Mouse (Mus musculus) CD4-positive naive resting alpha-beta T cell, adult 57 days (primary cell): ENCODE data around the gene Vmn1r73. TPM values are rescaled to one million over a fixed set of nuclear protein-coding genes. Genes with fewer than 3 reads are reported as not detected.

ENCODE experiments used
- total RNA-seq: library from RNA; stranded (reverse); gene quantifications from one replicate; pipeline ENCODE4 v1.2.4, GENCODE M21; 2023

Vmn1r73 gene
- total RNA-seq = not detected

DNA sequence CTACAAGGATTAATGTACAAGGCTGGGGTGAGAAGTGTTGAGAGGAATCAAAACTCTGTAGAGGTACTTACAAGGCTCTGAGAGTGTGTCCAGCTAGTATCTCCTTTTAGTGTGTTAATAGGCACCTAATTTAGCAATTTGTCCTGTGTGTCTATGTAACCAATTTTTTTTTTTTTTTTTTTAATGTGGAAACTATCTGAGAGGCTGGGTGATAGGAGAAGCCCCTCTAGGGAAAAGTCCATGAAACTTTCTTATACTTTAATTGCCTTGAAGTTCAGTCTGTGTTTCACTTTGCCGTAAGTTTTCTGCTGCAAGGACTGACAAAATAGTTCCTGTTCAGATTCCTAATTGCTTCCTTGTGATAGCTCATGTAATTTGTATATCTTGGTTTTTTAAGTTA lies at the start of gene Vmn1r73:
TSS of gene Vmn1r73 (plus strand) at position 301 of the 400 bp plus-strand sequence.

Other genes starting within 250 kb of the Vmn1r73 start
- gene Zscan4-ps2, start 216.0 kb upstream of the Vmn1r73 start, total RNA-seq = not detected
- gene Zscan4-ps3, start 121.0 kb upstream of the Vmn1r73 start, total RNA-seq = not detected
- gene Vmn1r72, start 50.1 kb upstream of the Vmn1r73 start, total RNA-seq = not detected
- not detected for gene Vmn1r74, start 103.7 kb downstream of the Vmn1r73 start, total RNA-seq
- not detected for gene Vmn1r75, start 144.4 kb downstream of the Vmn1r73 start, total RNA-seq
- not detected for gene Vmn1r76, start 207.9 kb downstream of the Vmn1r73 start, total RNA-seq